Mouse (Mus musculus): ENCODE results near the gene Zbtb32. TPM values are rescaled to one million over a fixed set of nuclear protein-coding genes. Genes with fewer than 3 reads are reported as not detected.

Gene Zbtb32
- polyA plus RNA-seq, 1 experiment from 2014 or later, result 0.34 TPM

- peaks cover 57% of the 10 kb centered on the region for H3K36me3 ChIP-seq (ENCODE audit: control insufficient read depth, insufficient read depth, low read length)
- no peak for ATAC-seq (ENCODE audit: low FRiP score, low TSS enrichment)
Observed at GRCm38 (mm10) chr7:30566033-30566432, 32.7 kb downstream of the Zbtb32 start.

GRCm38 (mm10) chr7:30564970-30565571 lies 33.6 kb downstream of the Zbtb32 start, which contains the start of gene Igflr1:
Igflr1 (plus strand) TSS chr7:30565427.
- H3K4me3 ChIP-seq (replicated peaks; ENCODE audit: low read depth, low read length), result 0 out of 2 replicates have a peak within 1 kb of the TSS, but pooled peaks have one; percentile 80
- no peak within 1 kb of the TSS for H3K9ac ChIP-seq (replicated peaks; ENCODE audit: low read length)
- WGBS, result 96% methylated on average over 12 of the region's 12 CpGs
- H3K4me2 ChIP-seq (ENCODE audit: low read length), result no peak within 1 kb of the TSS
- no peaks in the 10 kb centered on the region for H3K27me3 ChIP-seq (ENCODE audit: control insufficient read depth, insufficient read depth, low read length)
- ATAC-seq (ENCODE audit: low FRiP score, low TSS enrichment) (no peak), DNase-seq (no peak)
- H3K4me1 ChIP-seq (ENCODE audit: control insufficient read depth, insufficient read depth, low read length), result peaks cover 9% of the 10 kb centered on the region; the same call in 1 of the 2 replicates
- no peaks in the 10 kb centered on the region for H3K9me3 ChIP-seq (ENCODE audit: control insufficient read depth, low read length)
- H3K36me3 ChIP-seq (ENCODE audit: control insufficient read depth, insufficient read depth, low read length), result peaks cover 47% of the 10 kb centered on the region
- no peak within 1 kb of the TSS for H3K27ac ChIP-seq (replicated peaks; ENCODE audit: low read depth, low read length)

More at GRCm38 (mm10) chr7:30566033-30566432, 32.7 kb downstream of the Zbtb32 start:
- peaks cover 6% of the 10 kb centered on the region; the same call in 1 of the 2 replicates for H3K4me1 ChIP-seq (ENCODE audit: control insufficient read depth, insufficient read depth, low read length)
- no peak for DNase-seq
- no peak overlapping the region for H3K27ac ChIP-seq (replicated peaks; ENCODE audit: low read depth, low read length)
- H3K4me2 ChIP-seq (ENCODE audit: low read length), result no peak overlapping the region
- no peak overlapping the region for H3K4me3 ChIP-seq (replicated peaks; ENCODE audit: low read depth, low read length)
- H3K9me3 ChIP-seq (ENCODE audit: control insufficient read depth, low read length), result no peaks in the 10 kb centered on the region
- H3K9ac ChIP-seq (replicated peaks; ENCODE audit: low read length), result no peak overlapping the region
- 88% methylated on average over 9 of the region's 9 CpGs for WGBS
- H3K27me3 ChIP-seq (ENCODE audit: control insufficient read depth, insufficient read depth, low read length), result no peaks in the 10 kb centered on the region

DNA sequence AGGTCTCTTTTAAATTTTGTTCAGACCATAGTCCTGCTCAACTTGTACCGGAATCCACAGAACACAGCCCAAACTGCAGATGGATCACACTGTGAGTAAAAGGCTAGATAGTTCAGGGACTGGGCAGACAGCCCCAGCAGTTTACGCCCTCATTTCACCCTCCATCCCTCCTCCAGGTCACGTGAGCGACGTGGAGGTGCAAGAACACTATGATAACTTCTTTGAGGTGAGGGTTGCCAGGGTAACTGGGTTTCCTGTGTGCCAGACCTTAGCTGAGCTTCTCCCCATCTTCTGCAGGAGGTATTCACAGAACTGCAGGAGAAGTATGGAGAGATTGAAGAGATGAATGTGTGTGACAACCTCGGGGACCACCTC lies 34.8 kb downstream of the Zbtb32 start:
- Histone ChIP-seq H3K4me2 (ENCODE audit: low read length) (peak overlapping the region; percentile 83), H3K36me3 (ENCODE audit: control insufficient read depth, insufficient read depth, low read length) (peaks cover 36% of the 10 kb centered on the region)

DNA sequence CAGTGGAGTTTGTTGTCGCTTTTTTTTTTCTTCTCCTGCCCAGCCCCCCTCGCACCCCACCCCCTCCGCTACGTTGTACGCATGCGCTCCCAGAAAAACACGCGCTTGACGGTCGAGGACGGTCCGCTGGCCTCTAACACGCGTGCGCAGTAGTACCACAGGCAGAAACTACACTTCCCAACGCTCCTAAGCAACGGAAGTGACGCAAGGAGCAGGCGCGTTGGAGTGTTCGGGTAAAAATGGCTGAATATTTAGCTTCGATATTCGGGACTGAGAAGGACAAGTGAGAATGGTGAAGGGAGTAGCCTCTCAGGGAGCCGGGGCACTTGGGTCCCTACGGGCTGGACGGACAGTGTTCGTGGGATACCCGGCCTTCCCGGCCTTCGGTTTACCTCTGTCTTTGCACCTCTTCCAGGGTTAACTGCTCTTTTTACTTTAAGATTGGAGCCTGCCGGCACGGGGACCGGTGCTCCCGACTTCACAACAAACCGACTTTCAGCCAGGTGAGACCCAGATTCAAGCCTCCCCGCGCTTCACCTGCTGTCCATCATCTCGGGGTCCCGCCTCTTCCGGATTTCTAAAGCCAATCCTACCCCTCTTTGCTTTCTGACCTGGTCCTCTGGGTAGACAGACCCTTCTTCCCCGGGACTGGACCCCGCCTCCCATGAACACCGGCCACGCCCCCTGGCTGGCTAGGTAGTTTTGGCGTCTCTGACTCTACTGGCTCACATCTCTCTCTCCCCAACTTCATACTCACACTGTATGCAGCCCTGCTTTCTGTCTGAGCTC lies 35.4 kb downstream of the Zbtb32 start, which contains the start of the genes U2af1l4, Gm49396 and Psenen:
U2af1l4 (plus strand) TSS at position 185 of the 789 bp plus-strand sequence.
Gm49396 (plus strand) TSS at position 228 of the 789 bp plus-strand sequence.
Psenen (minus strand) TSS at position 511 of the 789 bp plus-strand sequence.
- Histone ChIP-seq H3K9me3 (ENCODE audit: control insufficient read depth, low read length) (no peaks in the 10 kb centered on the region), H3K4me3 (replicated peaks; ENCODE audit: low read depth, low read length) (peak within 1 kb of the TSS; percentile 80), H3K36me3 (ENCODE audit: control insufficient read depth, insufficient read depth, low read length) (peaks cover 30% of the 10 kb centered on the region), H3K27me3 (ENCODE audit: control insufficient read depth, insufficient read depth, low read length) (no peaks in the 10 kb centered on the region), H3K27ac (replicated peaks; ENCODE audit: low read depth, low read length) (peak within 1 kb of the TSS; percentile 92), H3K4me2 (ENCODE audit: low read length) (peak within 1 kb of the TSS; percentile 83), H3K9ac (replicated peaks; ENCODE audit: low read length) (peak within 1 kb of the TSS; percentile 68), H3K4me1 (ENCODE audit: control insufficient read depth, insufficient read depth, low read length) (peaks cover 19% of the 10 kb centered on the region)
- peak; percentile 100 for DNase-seq
- whole genome bisulfite sequencing, result under 1% methylated on average over 45 of the region's 45 CpGs
- peak; percentile 89 for ATAC-seq (ENCODE audit: low FRiP score, low TSS enrichment)

More for the DNA sequence above, 34.8 kb downstream of the Zbtb32 start:
- ATAC-seq (ENCODE audit: low FRiP score, low TSS enrichment) (no peak), DNase-seq (peak; percentile 8)
- Histone ChIP-seq H3K4me1 (ENCODE audit: control insufficient read depth, insufficient read depth, low read length) (peaks cover 14% of the 10 kb centered on the region), H3K4me3 (replicated peaks; ENCODE audit: low read depth, low read length) (peak overlapping the region; percentile 80), H3K27ac (replicated peaks; ENCODE audit: low read depth, low read length) (0 out of 2 replicates have a peak overlapping the region, but pooled peaks have one; percentile 92), H3K9ac (replicated peaks; ENCODE audit: low read length) (peak overlapping the region; percentile 68; the same call in 1 of the 2 replicates), H3K27me3 (ENCODE audit: control insufficient read depth, insufficient read depth, low read length) (no peaks in the 10 kb centered on the region), H3K9me3 (ENCODE audit: control insufficient read depth, low read length) (no peaks in the 10 kb centered on the region)
- 23% methylated on average over 6 of the region's 6 CpGs for WGBS

DNA sequence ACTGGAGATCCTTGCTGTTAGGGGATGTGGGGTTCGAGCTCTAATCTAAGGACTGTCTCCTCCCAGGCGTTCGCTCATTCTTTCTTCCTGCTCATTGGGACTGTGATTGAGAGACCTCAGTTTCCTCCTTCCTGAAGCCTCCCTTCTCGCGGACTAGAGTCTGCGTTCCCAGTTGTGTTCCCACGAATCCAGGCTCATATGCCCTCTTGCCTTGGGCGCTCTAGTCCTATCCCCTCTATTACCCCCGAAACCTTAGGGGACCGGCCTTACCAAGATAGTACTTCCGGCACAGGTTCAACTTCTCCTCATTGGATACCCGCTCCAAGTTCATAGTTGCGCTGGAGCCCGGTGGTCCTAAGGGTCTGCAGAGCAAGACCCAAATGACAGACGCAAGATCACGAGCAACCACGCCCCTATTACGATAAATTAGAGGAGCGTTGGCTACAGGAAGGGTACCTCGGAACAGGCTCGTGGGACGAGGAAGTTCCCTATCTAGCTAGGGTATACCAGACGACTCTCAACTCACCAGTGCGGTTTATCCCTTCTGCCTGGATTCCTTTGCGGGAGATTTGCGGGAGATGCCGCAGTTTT lies 36.1 kb downstream of the Zbtb32 start:
- peak overlapping the region; percentile 55 for H3K9ac ChIP-seq (replicated peaks; ENCODE audit: low read length)
- no peaks in the 10 kb centered on the region for H3K27me3 ChIP-seq (ENCODE audit: control insufficient read depth, insufficient read depth, low read length)
- DNase-seq (peak; percentile 4), ATAC-seq (ENCODE audit: low FRiP score, low TSS enrichment) (no peak)
- H3K4me3 ChIP-seq (replicated peaks; ENCODE audit: low read depth, low read length), result peak overlapping the region; percentile 80
- peaks cover 25% of the 10 kb centered on the region for H3K36me3 ChIP-seq (ENCODE audit: control insufficient read depth, insufficient read depth, low read length)
- 2% methylated on average over 27 of the region's 27 CpGs for WGBS
- peak overlapping the region; percentile 83 for H3K4me2 ChIP-seq (ENCODE audit: low read length)
- H3K9me3 ChIP-seq (ENCODE audit: control insufficient read depth, low read length), result no peaks in the 10 kb centered on the region
- peaks cover 20% of the 10 kb centered on the region for H3K4me1 ChIP-seq (ENCODE audit: control insufficient read depth, insufficient read depth, low read length)
- H3K27ac ChIP-seq (replicated peaks; ENCODE audit: low read depth, low read length), result peak overlapping the region; percentile 63

GRCm38 (mm10) chr7:30560296-30560695 lies 38.4 kb downstream of the Zbtb32 start:
- no peak overlapping the region for H3K9ac ChIP-seq (replicated peaks; ENCODE audit: low read length)
- DNase-seq (peak; percentile 9), ATAC-seq (ENCODE audit: low FRiP score, low TSS enrichment) (no peak)
- peaks cover 22% of the 10 kb centered on the region for H3K36me3 ChIP-seq (ENCODE audit: control insufficient read depth, insufficient read depth, low read length)
- H3K4me3 ChIP-seq (replicated peaks; ENCODE audit: low read depth, low read length), result peak overlapping the region; percentile 50; the same call in 1 of the 2 replicates
- peaks cover 20% of the 10 kb centered on the region for H3K4me1 ChIP-seq (ENCODE audit: control insufficient read depth, insufficient read depth, low read length)
- no peaks in the 10 kb centered on the region for H3K27me3 ChIP-seq (ENCODE audit: control insufficient read depth, insufficient read depth, low read length)
- no peaks in the 10 kb centered on the region for H3K9me3 ChIP-seq (ENCODE audit: control insufficient read depth, low read length)
- H3K4me2 ChIP-seq (ENCODE audit: low read length), result peak overlapping the region; percentile 71
- peak overlapping the region; percentile 32; the same call in 1 of the 2 replicates for H3K27ac ChIP-seq (replicated peaks; ENCODE audit: low read depth, low read length)
- 65% methylated on average over 2 of the region's 2 CpGs for WGBS

DNA sequence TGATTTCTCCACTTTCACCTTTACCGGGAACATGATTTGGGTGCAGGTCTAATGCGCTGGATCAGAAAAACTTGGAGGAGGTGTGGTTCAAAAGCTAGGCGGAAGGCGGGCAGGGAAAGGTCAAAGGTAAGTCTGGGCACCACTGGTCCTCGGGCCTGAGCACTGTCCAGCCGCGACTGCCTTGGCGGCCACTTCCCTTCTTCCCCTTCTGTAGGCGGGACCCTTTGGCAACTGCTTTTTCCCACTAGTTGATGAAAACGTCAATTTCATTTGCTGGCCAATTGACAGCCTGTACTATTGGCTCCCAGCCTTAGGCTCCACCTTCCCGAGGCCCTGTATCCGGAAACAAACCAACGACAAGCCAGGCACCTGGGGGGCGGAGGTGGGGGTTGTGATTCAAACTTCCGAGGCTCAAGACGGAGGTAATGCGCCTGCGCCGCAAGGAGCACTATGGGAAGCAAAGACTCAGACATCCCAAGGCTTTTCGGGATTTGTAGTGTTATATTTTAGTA lies 39.2 kb downstream of the Zbtb32 start, which contains the start of gene Lin37:
Lin37 (minus strand) TSS at position 396 of the 512 bp plus-strand sequence.
- Histone ChIP-seq H3K4me1 (ENCODE audit: control insufficient read depth, insufficient read depth, low read length) (peaks cover 20% of the 10 kb centered on the region), H3K27ac (replicated peaks; ENCODE audit: low read depth, low read length) (peak within 1 kb of the TSS; percentile 32; the same call in 1 of the 2 replicates), H3K9me3 (ENCODE audit: control insufficient read depth, low read length) (no peaks in the 10 kb centered on the region), H3K9ac (replicated peaks; ENCODE audit: low read length) (peak within 1 kb of the TSS; percentile 67), H3K27me3 (ENCODE audit: control insufficient read depth, insufficient read depth, low read length) (no peaks in the 10 kb centered on the region), H3K4me2 (ENCODE audit: low read length) (peak within 1 kb of the TSS; percentile 71), H3K4me3 (replicated peaks; ENCODE audit: low read depth, low read length) (peak within 1 kb of the TSS; percentile 50), H3K36me3 (ENCODE audit: control insufficient read depth, insufficient read depth, low read length) (peaks cover 28% of the 10 kb centered on the region)
- peak; percentile 87 for ATAC-seq (ENCODE audit: low FRiP score, low TSS enrichment)
- DNase-seq, result peak; percentile 98
- WGBS, result 0% methylated on average over 20 of the region's 20 CpGs

Measured in midbrain, embryonic 14.5 days (tissue).